In the genomic region with DNA sequence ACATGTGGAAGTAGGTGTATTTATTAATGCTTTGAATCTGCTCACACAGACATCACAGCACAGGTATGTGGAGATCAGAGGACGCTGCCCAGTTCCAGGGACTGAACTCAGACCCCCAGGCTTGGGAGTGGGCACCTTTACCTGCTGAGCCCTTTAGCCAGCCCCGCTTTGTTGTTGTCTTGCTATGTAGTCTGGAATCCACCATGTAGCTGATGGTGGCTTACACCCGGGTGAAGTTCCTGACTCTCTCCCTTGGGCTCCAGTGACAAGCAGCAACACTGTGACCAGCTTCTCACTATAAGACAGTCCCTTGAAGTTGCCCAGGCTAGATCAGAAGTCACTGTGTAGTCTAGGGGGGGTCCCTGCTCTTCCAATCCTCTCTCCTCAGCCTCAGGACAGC, we compare ENCODE assay signal across 25 mouse cellular contexts.
"Had no signal": no experiment of that assay in that cellular context is flagged by ENCODE, and none has a peak within 500 bp of the region (broad histone marks: within the 10 kb centered on the region; RNA-seq: fewer than 3 reads in every experiment).

No protein-coding gene starts in this region.

- H3K9ac ChIP-seq: embryonic facial prominence, embryonic 12.5 days; embryonic facial prominence, embryonic 13.5 days; embryonic facial prominence, embryonic 15.5 days; forebrain, embryonic 12.5 days; forebrain, embryonic 13.5 days; forebrain, embryonic 15.5 days; forebrain, postnatal 0 days had no signal

- H3K9me3 ChIP-seq: embryonic facial prominence, embryonic 10.5 days; embryonic facial prominence, embryonic 12.5 days; embryonic facial prominence, embryonic 13.5 days; embryonic facial prominence, embryonic 15.5 days; forebrain, embryonic 10.5 days; forebrain, embryonic 12.5 days; forebrain, embryonic 13.5 days; forebrain, embryonic 15.5 days had no signal

- H3K4me3 ChIP-seq: embryonic facial prominence, embryonic 10.5 days; embryonic facial prominence, embryonic 12.5 days; embryonic facial prominence, embryonic 13.5 days; embryonic facial prominence, embryonic 15.5 days; erythroblast, embryonic 14.5 days; forebrain, embryonic 10.5 days; forebrain, embryonic 12.5 days; forebrain, embryonic 13.5 days; forebrain, embryonic 15.5 days had no signal

- DNase-seq: cerebellum, adult 18-20 months; cerebellum, adult 2 months; cerebellum, adult 8-10 months; cerebellum, adult 9-10 months; cerebellum, adult 9-11 months; cerebellum, postnatal 10 days; cerebellum, postnatal 14 days; cerebellum, postnatal 36 days; embryo, embryonic 11 days; forebrain, postnatal 0 days; gastrocnemius, postnatal 14 days; gastrocnemius, postnatal 25 days; gastrocnemius, postnatal 36 days; heart, adult 18-20 months had no signal

- H3K27me3 ChIP-seq: embryonic facial prominence, embryonic 12.5 days; embryonic facial prominence, embryonic 13.5 days; embryonic facial prominence, embryonic 15.5 days; forebrain, embryonic 12.5 days; forebrain, embryonic 13.5 days; forebrain, embryonic 15.5 days had no signal

- H3K27ac ChIP-seq: embryonic facial prominence, embryonic 10.5 days; embryonic facial prominence, embryonic 12.5 days; embryonic facial prominence, embryonic 13.5 days; embryonic facial prominence, embryonic 15.5 days; forebrain, embryonic 10.5 days; forebrain, embryonic 12.5 days; forebrain, embryonic 13.5 days; forebrain, embryonic 15.5 days had no signal

- H3K4me2 ChIP-seq: embryonic facial prominence, embryonic 12.5 days; embryonic facial prominence, embryonic 13.5 days; embryonic facial prominence, embryonic 15.5 days; forebrain, embryonic 12.5 days; forebrain, embryonic 13.5 days; forebrain, embryonic 15.5 days had no signal

- ATAC-seq: forebrain, embryonic 13.5 days; forebrain, embryonic 14.5 days; forebrain, embryonic 15.5 days; forebrain, embryonic 16.5 days; forebrain, postnatal 0 days had no signal
